Mouse (Mus musculus): ENCODE results near the gene Cib1. TPM values are rescaled to one million over a fixed set of nuclear protein-coding genes. Genes with fewer than 3 reads are reported as not detected.

Cib1 gene
- 10 to 100 TPM; 20.4 to 24.3 TPM for total RNA-seq (2021)
- long read RNA-seq, experiment 1, transcript Cib1-201 (7 exons, 1,047 nt) = major isoform, 28 of 38 reads
- long read RNA-seq, experiment 1, partial matches to known transcripts = 0 of 38 reads
- long read RNA-seq, experiment 1, other reads (novel, unspliced or antisense) = 8 of 38 reads
- long read RNA-seq, experiment 2, transcript Cib1-201 (7 exons, 1,047 nt) = major isoform, 16 of 20 reads
- long read RNA-seq, experiment 2, partial matches to known transcripts = 2 of 20 reads
- long read RNA-seq, experiment 2, other reads (novel, unspliced or antisense) = 2 of 20 reads

- DNase-seq (ENCODE audit: low spot score in 2 of 2) = peak; percentile 87 to 94
Observed at GRCm38 (mm10) chr7:80232489-80233029, at the start of gene Cib1, which contains the start of gene Gdpgp1. Cib1 (minus strand) TSS chr7:80232813. Gdpgp1 (plus strand) TSS chr7:80232865.

GRCm38 (mm10) chr7:80281646-80282045 is 49.0 kb upstream of the Cib1 start:
- DNase-seq (ENCODE audit: low spot score in 2 of 2) = no peak

- DNase-seq (ENCODE audit: low spot score in 2 of 2) = no peak
Observed at GRCm38 (mm10) chr7:80280998-80281397, 48.4 kb upstream of the Cib1 start.

GRCm38 (mm10) chr7:80280032-80280431 is 47.4 kb upstream of the Cib1 start:
- DNase-seq (ENCODE audit: low spot score in 2 of 2) = no peak

GRCm38 (mm10) chr7:80276374-80276773 is 43.8 kb upstream of the Cib1 start:
- no peak for DNase-seq (ENCODE audit: low spot score in 2 of 2)

GRCm38 (mm10) chr7:80273456-80273855 is 40.8 kb upstream of the Cib1 start:
- DNase-seq (ENCODE audit: low spot score in 2 of 2) = no peak

GRCm38 (mm10) chr7:80269751-80270255 is 37.2 kb upstream of the Cib1 start:
- no peak for DNase-seq (ENCODE audit: low spot score in 2 of 2)

GRCm38 (mm10) chr7:80268897-80269750 is 36.5 kb upstream of the Cib1 start, which contains the start of gene Vps33b:
Vps33b (plus strand) TSS chr7:80269649.
- peak; percentile 96 to 99 for DNase-seq (ENCODE audit: low spot score in 2 of 2)

GRCm38 (mm10) chr7:80267764-80268163 is 35.2 kb upstream of the Cib1 start:
- DNase-seq (ENCODE audit: low spot score in 2 of 2) = no peak

- DNase-seq (ENCODE audit: low spot score in 2 of 2) = no peak
Observed at GRCm38 (mm10) chr7:80264606-80265005, 32.0 kb upstream of the Cib1 start.

- DNase-seq (ENCODE audit: low spot score in 2 of 2) = peak in 1 of 2 experiments; percentile 7
Observed at GRCm38 (mm10) chr7:80261372-80261990, 28.9 kb upstream of the Cib1 start.

GRCm38 (mm10) chr7:80260625-80261371 is 28.2 kb upstream of the Cib1 start, which contains the start of gene Ngrn:
Ngrn (plus strand) TSS chr7:80261215.
- DNase-seq (ENCODE audit: low spot score in 2 of 2) = peak; percentile 87 to 88

GRCm38 (mm10) chr7:80257706-80258105 is 25.1 kb upstream of the Cib1 start:
- DNase-seq (ENCODE audit: low spot score in 2 of 2) = no peak

GRCm38 (mm10) chr7:80255981-80256380 is 23.4 kb upstream of the Cib1 start:
- DNase-seq (ENCODE audit: low spot score in 2 of 2) = no peak

GRCm38 (mm10) chr7:80252886-80253285 is 20.3 kb upstream of the Cib1 start:
- DNase-seq (ENCODE audit: low spot score in 2 of 2) = no peak

- no peak for DNase-seq (ENCODE audit: low spot score in 2 of 2)
Observed at GRCm38 (mm10) chr7:80252437-80252836, 19.8 kb upstream of the Cib1 start.

- DNase-seq (ENCODE audit: low spot score in 2 of 2) = no peak
Observed at GRCm38 (mm10) chr7:80246859-80247258, 14.2 kb upstream of the Cib1 start.

GRCm38 (mm10) chr7:80246148-80246721 is 13.6 kb upstream of the Cib1 start, which contains the start of gene Ttll13:
Ttll13 (plus strand) TSS chr7:80246376.
- peak; percentile 95 for DNase-seq (ENCODE audit: low spot score in 2 of 2)

- DNase-seq (ENCODE audit: low spot score in 2 of 2) = no peak
Observed at GRCm38 (mm10) chr7:80244851-80245250, 12.2 kb upstream of the Cib1 start.

GRCm38 (mm10) chr7:80241661-80242060 is 9.0 kb upstream of the Cib1 start:
- no peak for DNase-seq (ENCODE audit: low spot score in 2 of 2)

Measured in left cerebral cortex, adult 18-20 months (tissue).